Mouse (Mus musculus) kidney, postnatal 4 days (tissue): Measurements from ENCODE around the gene Smim5.

Source experiments
- DNase-seq, 2 experiments: peaks; one replicate each; pipeline ENCODE4 v3.0.0; 2021; ENCODE audit warnings: mixed read lengths in 2 of 2

Gene Smim5

DNA sequence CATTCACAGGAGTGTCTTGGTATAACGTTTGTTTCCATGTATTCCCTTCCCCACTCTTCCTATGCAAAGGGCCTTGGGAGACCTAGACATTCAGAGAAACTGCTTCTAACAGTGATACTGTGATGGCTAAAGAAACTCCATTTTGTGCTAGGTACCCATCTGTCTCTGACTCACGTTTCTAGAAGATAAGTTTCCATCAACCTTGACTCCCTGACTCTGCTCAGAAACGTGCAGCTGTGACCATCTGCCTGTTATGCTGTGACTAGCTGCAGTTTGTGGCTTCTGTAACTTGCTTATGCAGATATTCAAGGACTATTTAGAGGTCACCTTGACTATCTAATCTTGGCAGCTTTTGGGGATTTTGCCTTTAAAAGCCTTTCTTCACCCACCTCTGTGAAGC is 31.5 kb downstream of the Smim5 start:
- no peak for DNase-seq

DNA sequence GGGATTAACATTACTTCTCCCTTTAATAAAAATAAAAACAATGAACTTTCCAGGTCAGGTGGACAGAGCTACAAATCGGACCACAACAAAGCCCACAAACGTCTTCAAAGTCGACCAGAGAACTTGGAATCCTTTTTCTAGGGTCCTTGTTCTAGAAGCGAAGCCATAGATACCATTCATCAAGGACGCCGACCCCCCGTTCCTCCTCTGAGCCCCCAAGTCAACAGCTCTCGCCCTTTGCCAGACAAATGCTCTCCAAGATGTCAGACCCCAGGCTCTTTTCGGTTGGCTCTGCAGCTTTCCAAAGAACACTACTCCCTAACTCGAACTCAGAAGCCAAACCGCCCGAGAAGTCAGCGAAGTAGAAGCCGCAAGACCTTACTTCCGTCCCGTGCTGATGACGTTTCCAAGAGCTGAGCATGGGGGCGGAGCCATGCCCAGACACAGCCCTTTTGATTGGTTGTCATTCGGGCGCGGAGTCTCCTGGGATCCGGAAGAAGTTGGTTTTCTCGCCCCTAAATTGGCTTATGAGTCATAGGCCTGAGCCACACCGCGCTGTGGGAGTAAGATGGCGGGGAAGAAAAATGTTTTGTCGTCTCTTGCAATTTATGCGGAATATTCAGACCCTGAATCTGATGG is 33.5 kb downstream of the Smim5 start, which contains the start of the genes Sap30bp and Recql5:
Gene Sap30bp, plus strand, starts transcription at position 175 of the 639 bp plus-strand sequence.
Gene Recql5, minus strand, starts transcription at position 370 of the 639 bp plus-strand sequence.
- DNase-seq = peak; percentile 98

DNA sequence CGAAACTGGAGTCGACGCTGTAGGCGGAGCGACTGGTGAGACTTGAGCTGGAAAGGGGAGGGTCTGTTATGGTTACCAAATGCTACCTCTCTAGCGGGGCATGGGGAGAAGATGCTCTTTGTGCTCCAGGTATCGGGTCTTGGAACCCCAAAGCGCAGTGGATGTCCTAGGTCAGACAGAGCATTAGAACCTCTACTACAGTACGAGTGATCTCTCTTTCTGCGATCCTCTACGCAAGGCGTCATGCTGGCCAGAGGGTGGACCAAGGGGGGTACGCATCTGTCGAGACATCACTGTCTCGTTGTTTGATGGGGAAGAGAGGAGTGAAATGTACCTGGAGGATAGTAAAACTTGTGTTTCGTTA is 34.0 kb downstream of the Smim5 start:
- no peak for DNase-seq

DNA sequence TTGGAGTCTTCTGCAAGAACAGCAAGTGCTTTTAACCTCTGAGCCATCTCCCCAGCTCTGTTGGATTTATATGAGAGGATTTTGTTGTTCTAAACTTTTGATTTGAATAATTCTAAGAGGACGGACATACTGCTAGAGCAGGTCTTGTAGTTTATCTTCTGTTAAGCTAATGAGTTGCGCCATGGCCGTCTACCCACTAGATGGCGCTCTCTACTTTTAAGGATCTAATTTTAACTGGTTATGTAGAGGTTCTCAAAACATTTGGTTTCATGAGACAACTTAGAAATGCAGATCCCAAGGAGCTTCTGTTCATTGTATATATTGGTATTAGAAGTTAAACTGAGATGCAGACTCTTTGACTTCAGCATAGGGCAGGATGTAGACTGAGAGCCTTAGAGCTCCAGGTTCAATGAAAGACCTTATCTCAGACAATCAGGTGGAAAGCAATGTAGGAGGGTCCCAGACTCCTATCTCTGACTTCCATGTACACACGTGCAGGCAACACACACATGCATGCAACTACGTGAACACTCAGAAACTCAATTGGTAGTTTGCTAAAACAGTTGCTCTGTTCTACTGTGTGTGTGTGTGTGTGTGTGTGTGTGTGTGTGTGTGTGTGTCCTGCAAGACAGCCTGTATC is 40.0 kb downstream of the Smim5 start:
- peak; percentile 82 to 83 for DNase-seq

DNA sequence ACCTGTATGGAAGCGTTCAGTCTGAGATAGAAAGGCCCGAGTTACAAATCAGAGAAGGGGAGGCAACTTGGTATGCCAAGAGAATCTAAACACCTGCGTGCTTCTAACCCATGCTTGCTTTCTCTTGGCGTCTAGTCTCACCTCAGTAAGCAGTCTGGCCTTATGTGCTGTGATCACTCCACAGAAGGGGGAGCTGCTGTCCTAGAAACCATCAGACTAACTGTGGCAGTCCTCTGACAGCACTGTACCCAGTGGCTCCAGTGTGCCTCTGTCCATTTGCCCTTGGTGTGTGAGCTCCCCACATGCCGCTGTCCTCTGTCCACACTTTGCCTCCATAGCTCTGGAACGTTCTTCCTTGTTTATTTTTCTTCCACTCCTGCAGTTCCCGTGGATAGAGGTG is 42.2 kb downstream of the Smim5 start:
- DNase-seq = no peak

DNA sequence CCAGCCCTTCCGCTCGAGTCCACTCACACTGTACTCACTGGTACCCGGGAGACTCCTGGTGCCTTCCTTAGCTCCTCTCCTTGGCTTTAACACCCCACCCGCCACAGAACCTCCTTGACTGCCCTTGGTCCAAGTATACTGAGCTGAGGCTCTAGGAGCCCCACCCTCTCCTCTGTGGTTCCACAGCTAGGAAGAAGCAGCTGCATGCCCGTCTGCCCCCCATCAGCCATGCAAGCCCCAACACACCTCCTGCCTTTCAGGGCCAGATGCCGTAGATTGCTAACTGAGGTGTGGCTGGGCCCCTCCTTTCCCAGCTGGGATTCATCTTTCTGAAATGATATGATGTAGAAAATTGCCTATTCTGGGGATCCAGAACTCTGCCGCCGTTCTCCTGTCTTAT is 45.5 kb downstream of the Smim5 start:
- DNase-seq = no peak

DNA sequence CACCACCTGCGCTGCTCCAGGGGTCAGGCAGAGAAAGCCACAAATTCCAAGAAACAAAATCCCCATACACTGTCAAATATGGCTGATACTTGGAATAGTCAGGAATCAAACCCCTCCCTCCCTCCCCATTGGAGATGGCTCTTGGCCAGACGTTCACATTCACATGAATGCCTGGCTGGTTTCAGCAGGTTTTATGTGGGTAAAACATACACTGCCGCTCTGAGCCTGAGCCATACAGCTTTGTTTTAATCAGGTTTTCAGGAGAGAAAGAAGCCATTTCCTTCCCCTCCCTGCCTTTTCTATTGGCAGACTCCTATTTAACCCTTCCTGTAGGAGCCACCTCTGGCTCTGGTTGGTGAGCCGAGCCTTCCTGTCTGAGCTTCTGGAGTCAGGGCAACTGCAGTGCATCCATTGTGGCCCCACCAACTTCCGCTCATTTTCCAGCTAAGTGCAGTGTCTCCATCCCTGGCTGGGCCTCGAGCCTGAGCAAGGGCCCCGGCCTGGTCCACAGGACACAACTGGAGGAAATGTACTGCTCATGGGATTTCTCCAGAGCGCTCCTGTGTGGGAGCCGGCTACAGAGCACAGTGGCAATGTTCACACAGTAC is 46.6 kb downstream of the Smim5 start:
- DNase-seq = peak in 1 of 2 experiments; percentile 28

DNA sequence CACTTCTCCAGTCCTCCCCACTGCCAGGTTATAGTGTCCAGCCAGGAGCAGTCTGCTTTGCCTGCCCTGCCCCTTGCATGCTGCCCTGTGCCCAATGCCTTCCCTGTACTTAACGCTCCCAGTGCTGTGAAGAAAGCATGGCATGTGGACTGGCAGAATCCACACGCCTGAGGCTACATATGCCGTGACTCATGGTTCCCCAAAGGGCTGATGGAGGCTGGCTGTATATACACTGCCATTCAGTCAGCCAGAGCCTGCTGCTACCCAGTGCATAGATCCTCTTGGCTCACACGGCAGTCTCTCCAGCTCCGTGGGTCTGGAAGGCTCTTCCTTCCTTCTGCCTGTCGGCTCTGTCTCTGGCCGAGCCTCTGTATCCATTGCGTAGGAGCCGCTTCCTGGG is 48.5 kb downstream of the Smim5 start:
- DNase-seq = no peak

DNA sequence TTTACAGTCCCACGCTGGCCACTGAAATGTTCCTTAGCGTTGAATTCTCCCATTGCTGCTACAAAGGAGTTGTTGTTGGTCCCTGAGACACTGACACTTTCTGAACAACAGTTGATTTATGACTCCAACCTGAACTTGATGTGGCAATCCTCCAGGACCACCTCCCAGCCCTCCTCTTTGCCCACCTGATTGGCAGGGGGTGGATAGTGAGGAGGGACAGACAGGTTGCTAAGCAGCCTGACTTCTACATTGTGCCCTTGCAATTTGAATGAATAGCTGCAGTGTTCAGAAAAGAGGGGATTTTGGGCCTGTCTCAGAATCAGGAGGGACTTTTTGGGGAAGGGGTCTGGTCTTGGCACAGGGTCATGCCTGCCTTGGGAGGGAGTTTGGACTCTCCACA is 51.0 kb downstream of the Smim5 start:
- no peak for DNase-seq

DNA sequence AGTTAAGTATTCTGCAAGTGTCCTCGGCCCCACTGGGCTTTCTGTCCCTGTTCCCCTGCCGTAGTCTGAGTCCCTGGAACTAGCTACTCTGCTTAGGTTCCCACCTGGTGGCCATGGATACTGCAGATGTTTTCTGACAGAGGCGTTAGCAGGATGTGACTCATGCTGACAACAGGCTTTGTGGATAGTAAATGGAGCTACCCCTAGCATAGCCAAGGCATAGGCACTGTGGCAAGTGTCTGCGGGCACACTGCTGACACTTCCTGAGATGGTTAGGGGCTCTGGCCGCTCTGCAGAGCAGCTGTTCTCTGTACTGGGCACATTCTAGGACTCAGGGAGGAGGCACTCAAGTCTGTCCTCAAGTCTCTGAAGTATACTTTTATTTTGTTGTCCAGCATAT is 54.9 kb downstream of the Smim5 start:
- DNase-seq = no peak

DNA sequence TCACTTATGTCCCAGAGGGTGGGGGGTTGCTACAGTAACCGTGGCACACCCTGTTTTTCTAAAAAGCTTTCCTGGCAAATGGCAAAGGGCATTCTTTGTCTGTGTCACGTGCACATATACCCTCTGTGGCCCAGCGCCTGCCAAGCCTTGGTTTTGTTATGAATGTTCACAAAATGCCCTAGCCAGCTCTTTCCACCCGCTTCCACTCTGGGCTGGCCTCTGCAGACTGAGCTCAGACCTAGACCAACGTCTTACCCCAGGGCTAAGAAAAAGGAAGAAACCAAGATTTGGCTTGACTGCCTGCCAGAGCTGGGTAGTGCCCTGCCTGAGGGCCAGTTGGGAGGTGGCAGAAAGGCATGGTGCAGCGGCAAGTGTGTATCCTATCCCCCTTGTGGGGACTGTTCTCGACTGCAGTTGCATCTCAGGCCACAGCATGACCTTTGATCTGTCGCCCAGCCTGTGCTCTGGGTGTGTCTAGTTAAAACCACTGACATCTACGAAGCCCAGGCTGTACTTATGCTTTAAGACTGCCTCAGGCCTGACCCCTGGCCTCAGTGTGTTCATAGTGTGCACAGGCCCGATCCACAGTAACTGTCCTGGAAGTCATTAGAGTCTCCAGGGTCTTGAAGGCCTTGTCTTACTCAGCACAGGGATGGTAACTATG is 55.6 kb downstream of the Smim5 start:
- no peak for DNase-seq
